Mouse (Mus musculus): ENCODE measurements at regions not wholly inside any gene's neighbourhood (a gene's known extent, or its start where the extent isn't known, plus 50 kb on each side); places are given as distances from the start of the nearest gene placed in this dataset.

GRCm38 (mm10) chr2:92723618-92724263, 124.2 kb downstream of the Chst1 start:
- no peaks in the 10 kb centered on the region for H3K36me3 ChIP-seq (ENCODE audit: control insufficient read depth in 1 of 2, insufficient read depth in 2 of 2, low read length in 2 of 2)
- H3K27me3 ChIP-seq (ENCODE audit: control insufficient read depth in 1 of 2, insufficient read depth in 2 of 2, low read length in 2 of 2), result peaks cover 2 to 4% of the 10 kb centered on the region in 2 experiments; a peak in 3 of 4 replicates
- no peak overlapping the region for H3K27ac ChIP-seq (ENCODE audit: control insufficient read depth, low read depth, low read length)
- no peaks in the 10 kb centered on the region for H3K9me3 ChIP-seq (replicated peaks; ENCODE audit: insufficient read depth, low read length)
- TF ChIP-seq USF2 (IDR thresholded peaks at IDR 0.05; ENCODE audit: borderline replicate concordance in 1 of 2, insufficient read depth in 1 of 2, low read depth in 1 of 2, low read length in 2 of 2) (no peak), CHD2 (IDR thresholded peaks at IDR 0.05; ENCODE audit: low read length) (no peak), MAFK (IDR thresholded peaks at IDR 0.05; ENCODE audit: borderline replicate concordance, low read depth, low read length) (no peak), MAZ (IDR thresholded peaks at IDR 0.05; ENCODE audit: low read depth, low read length) (no peak), ZMIZ1 (IDR thresholded peaks at IDR 0.05; ENCODE audit: low read depth, low read length) (no peak), TCF12 (IDR thresholded peaks at IDR 0.05; ENCODE audit: low read depth, low read length) (no peak), NRF1 (IDR thresholded peaks at IDR 0.05; ENCODE audit: insufficient read depth, low read depth, low read length, poor library complexity, severe bottlenecking) (no peak), E2F4 (IDR thresholded peaks at IDR 0.05; ENCODE audit: borderline replicate concordance, low read depth, low read length) (no peak), RAD21 (IDR thresholded peaks at IDR 0.05; ENCODE audit: low read depth, low read length) (no peak), TAL1 (IDR thresholded peaks at IDR 0.05; ENCODE audit: low read length) (no peak)
- no peaks in the 10 kb centered on the region for H3K79me2 ChIP-seq (ENCODE audit: control insufficient read depth, insufficient read depth, low read length, poor library complexity)
- no peak for DNase-seq (ENCODE audit: low read depth, low spot score)
- H3K4me3 ChIP-seq (ENCODE audit: control insufficient read depth in 1 of 2, insufficient read depth in 1 of 2, low read depth in 2 of 2, low read length in 2 of 2), result no peak overlapping the region
- H3K9ac ChIP-seq (ENCODE audit: control insufficient read depth, low read depth, low read length, poor library complexity, severe bottlenecking), result no peak overlapping the region
- H3K4me1 ChIP-seq (ENCODE audit: control insufficient read depth in 1 of 2, insufficient read depth in 2 of 2, low read length in 2 of 2), result no peaks in the 10 kb centered on the region

GRCm38 (mm10) chr2:92726640-92727039, 127.1 kb downstream of the Chst1 start:
- TF ChIP-seq JUND (IDR thresholded peaks at IDR 0.05; ENCODE audit: low read depth, low read length) (no peak), BHLHE40 (IDR thresholded peaks at IDR 0.05; ENCODE audit: borderline replicate concordance, low read depth, low read length) (no peak), RAD21 (IDR thresholded peaks at IDR 0.05; ENCODE audit: low read depth, low read length) (no peak), SIN3A (IDR thresholded peaks at IDR 0.05; ENCODE audit: low read length) (no peak), CHD2 (IDR thresholded peaks at IDR 0.05; ENCODE audit: low read length) (no peak), MAFK (IDR thresholded peaks at IDR 0.05; ENCODE audit: borderline replicate concordance, low read depth, low read length) (no peak), TBP (IDR thresholded peaks at IDR 0.05; ENCODE audit: low read depth, low read length) (no peak), ELF1 (IDR thresholded peaks at IDR 0.05; ENCODE audit: low read depth, low read length) (no peak), ZMIZ1 (IDR thresholded peaks at IDR 0.05; ENCODE audit: low read depth, low read length) (no peak), TCF12 (IDR thresholded peaks at IDR 0.05; ENCODE audit: low read depth, low read length) (no peak)
- no peak for DNase-seq (ENCODE audit: low read depth, low spot score)

More at GRCm38 (mm10) chr2:92726640-92727039, 127.1 kb downstream of the Chst1 start:
- Histone ChIP-seq H3K79me2 (ENCODE audit: control insufficient read depth, insufficient read depth, low read length, poor library complexity) (no peaks in the 10 kb centered on the region), H3K36me3 (ENCODE audit: control insufficient read depth in 1 of 2, insufficient read depth in 2 of 2, low read length in 2 of 2) (no peaks in the 10 kb centered on the region), H3K4me3 (ENCODE audit: control insufficient read depth in 1 of 2, insufficient read depth in 1 of 2, low read depth in 2 of 2, low read length in 2 of 2) (no peak overlapping the region), H3K4me1 (ENCODE audit: control insufficient read depth in 1 of 2, insufficient read depth in 2 of 2, low read length in 2 of 2) (no peaks in the 10 kb centered on the region), H3K27ac (ENCODE audit: control insufficient read depth, low read depth, low read length) (no peak overlapping the region), H3K9me3 (replicated peaks; ENCODE audit: insufficient read depth, low read length) (no peaks in the 10 kb centered on the region), H3K9ac (ENCODE audit: control insufficient read depth, low read depth, low read length, poor library complexity, severe bottlenecking) (no peak overlapping the region), H3K27me3 (ENCODE audit: control insufficient read depth in 1 of 2, insufficient read depth in 2 of 2, low read length in 2 of 2) (peaks cover 3 to 4% of the 10 kb centered on the region in 2 experiments)
